ENCODE assay signal across 11 mouse cellular contexts in genomic region chr8:13688461-13688860, GRCm38 (mm10). TPM values are rescaled to one million over a fixed set of nuclear protein-coding genes. Genes with fewer than 3 reads are reported as not detected.
DNase-seq lines count a peak whose midpoint lies in the region; ATAC-seq and TF ChIP-seq lines count a peak whose summit lies in the region.
"Had no signal": no experiment of that assay in that cellular context is flagged by ENCODE, and none has a peak within 500 bp of the region (broad histone marks: within the 10 kb centered on the region; RNA-seq: fewer than 3 reads in every experiment).

No protein-coding gene starts in this region.

- H3K79me2 ChIP-seq in C2C12 (ENCODE audit: control insufficient read depth, insufficient read depth), result no peaks in the 10 kb centered on the region

- TF ChIP-seq POLR2A in lung, adult 2 months (IDR thresholded peaks at IDR 0.05; ENCODE audit: borderline replicate concordance, extremely low read depth, low read depth, low read length), result no peak

- DNase-seq in heart, adult 18-20 months, result peak; percentile 75 to 84
- DNase-seq in heart, adult 8-10 months (ENCODE audit: low spot score), result no peak
- no peak for DNase-seq in embryonic facial prominence, embryonic 10.5 days (ENCODE audit: low spot score)
- DNase-seq in lung, adult 2 months, result peak; percentile 52
- no peak for DNase-seq in yolk sac, embryonic 10.5 days (ENCODE audit: low spot score)
- no peak for DNase-seq in thymus, postnatal 14 days

- H3K9me3 ChIP-seq in embryonic facial prominence, embryonic 10.5 days, result no peaks in the 10 kb centered on the region
- H3K9me3 ChIP-seq: G1E; neural tube, embryonic 12.5 days had no signal

- no peak for TF ChIP-seq CTCF in C2C12 (IDR thresholded peaks at IDR 0.05; ENCODE audit: control insufficient read depth, insufficient read depth, insufficient read length)
- TF ChIP-seq CTCF in lung, adult 2 months (IDR thresholded peaks at IDR 0.05; ENCODE audit: insufficient read depth, low read length), result no peak

- H3K27ac ChIP-seq in embryonic facial prominence, embryonic 10.5 days (replicated peaks), result peak overlapping the region; percentile 59; the same call in 1 of the 2 replicates
- H3K27ac ChIP-seq: neural tube, embryonic 12.5 days had no signal

- no peak overlapping the region for H3K4me3 ChIP-seq in C2C12 (ENCODE audit: insufficient read depth, poor library complexity, severe bottlenecking)
- H3K4me3 ChIP-seq in embryonic facial prominence, embryonic 10.5 days, result no peak overlapping the region
- H3K4me3 ChIP-seq in lung, adult 2 months (replicated peaks; ENCODE audit: extremely low read depth, low read depth, low read length), result no peak overlapping the region
- H3K4me3 ChIP-seq: neural tube, embryonic 12.5 days had no signal

- ATAC-seq in inflammation-experienced regulatory T-cells, adult 6 months, result no peak

- no peaks in the 10 kb centered on the region for H3K27me3 ChIP-seq in C2C12 (ENCODE audit: control insufficient read depth, insufficient read depth, insufficient read length)
- H3K27me3 ChIP-seq in embryonic facial prominence, embryonic 10.5 days (replicated peaks; ENCODE audit: low read depth, poor library complexity, severe bottlenecking), result no peaks in the 10 kb centered on the region
- H3K27me3 ChIP-seq: neural tube, embryonic 12.5 days had no signal

- H3ac ChIP-seq in C2C12 (ENCODE audit: control insufficient read depth, insufficient read length, low read depth), result no peak overlapping the region

- H3K4me1 ChIP-seq in embryonic facial prominence, embryonic 10.5 days, result peaks cover 29% of the 10 kb centered on the region
- H3K4me1 ChIP-seq in lung, adult 2 months (ENCODE audit: control insufficient read depth, insufficient read depth, low read length), result peaks cover 6% of the 10 kb centered on the region

- H3K79me3 ChIP-seq in C2C12 (ENCODE audit: low read depth), result no peaks in the 10 kb centered on the region

- WGBS in embryonic facial prominence, embryonic 10.5 days, result 57% methylated on average over 6 of the region's 6 CpGs
- WGBS in lung, adult 2 months, result 30% methylated on average over 6 of the region's 6 CpGs

- no peaks in the 10 kb centered on the region for H3K36me3 ChIP-seq in C2C12 (ENCODE audit: control insufficient read depth, insufficient read depth)
- H3K36me3 ChIP-seq in embryonic facial prominence, embryonic 10.5 days (replicated peaks), result no peaks in the 10 kb centered on the region
- H3K36me3 ChIP-seq: G1E; neural tube, embryonic 12.5 days had no signal

TF ChIP-seq in C2C12, 6 proteins besides CTCF, POLR2A, EP300 and RAD21:
- TF ChIP-seq CEBPB (IDR thresholded peaks at IDR 0.05; ENCODE audit: low read depth), result peak; percentile 29
- TF ChIP-seq MYOD1 (IDR thresholded peaks at IDR 0.05; ENCODE audit: control insufficient read depth, insufficient read length, low read depth), result no peak

RNA-seq across cellular contexts. Expression of gene Rasa3, which starts 11.1 kb away (rescaled TPM):
- 10 to 100 TPM; 11.2 to 14.0 TPM for total RNA-seq in heart, adult 18-20 months (2021)
- total RNA-seq in heart, adult 8-10 months (2022), result 10 to 100 TPM; 13.2 to 16.2 (median 13.9) TPM
- polyA plus RNA-seq in C2C12 (2012; fragmentation: generic; extraction: Trizol), result 67.0 TPM
- 26.3 and 27.3 TPM in 2 replicates for polyA plus RNA-seq in embryonic facial prominence, embryonic 10.5 days (2016; fragmentation: Nextera tagmentation; extraction: Ambion mirVana)
- polyA plus RNA-seq in lung, adult 2 months (2012; rRNA removed), result 37.1 and 43.5 TPM in 2 replicates
- polyA plus RNA-seq in inflammation-experienced regulatory T-cells, adult 6 months (2017; shearing (Covaris generic)), result 100 to 1,000 TPM in 1 of 3 experiments, 10 to 100 TPM in 2; 96.4 to 121 (median 96.5) TPM

RNA-seq across cellular contexts. Expression of gene Cfap97d2, which starts 17.2 kb away (rescaled TPM):
- under 1 TPM in 1 of 2 experiments, not detected in 1; 0.26 TPM for total RNA-seq in heart, adult 18-20 months (2021)
- not detected for total RNA-seq in heart, adult 8-10 months (2022)
- polyA plus RNA-seq in C2C12 (2012; fragmentation: generic; extraction: Trizol), result not detected
- polyA plus RNA-seq in embryonic facial prominence, embryonic 10.5 days (2016; fragmentation: Nextera tagmentation; extraction: Ambion mirVana), result 0.24 and 0.70 TPM in 2 replicates
- 1.7 and 2.5 TPM in 2 replicates for polyA plus RNA-seq in lung, adult 2 months (2012; rRNA removed)
- not detected for polyA plus RNA-seq in inflammation-experienced regulatory T-cells, adult 6 months (2017; shearing (Covaris generic))
- polyA plus RNA-seq: G1E; liver, embryonic 16.5 days had no signal

Comparison
In these comparisons a context has a peak if more than half of its experiments do, and no peak if none do; other contexts are left out.
1. DNase-seq: peak in heart, adult 18-20 months (2 of 2) and lung, adult 2 months (single experiment); none in heart, adult 8-10 months (single experiment), embryonic facial prominence, embryonic 10.5 days (single experiment), yolk sac, embryonic 10.5 days (single experiment) and thymus, postnatal 14 days (single experiment).